Mouse (Mus musculus) activated CD4-positive, CD25-positive, alpha-beta regulatory T cell, adult 4 months (primary cell): Measurements from ENCODE around the gene Kcna7. TPM values are rescaled to one million over a fixed set of nuclear protein-coding genes. Genes with fewer than 3 reads are reported as not detected.

Experiments
- ATAC-seq: one replicate; pipeline ENCODE4 v1.8.0; 2017
- polyA plus RNA-seq, 2 experiments: library from polyadenylated mRNA; unstranded; fragments of 100-300 nt; shearing (Covaris generic); gene quantifications; one replicate each; pipeline ENCODE4 v1.2.1; 2017

The Kcna7 gene
- polyA plus RNA-seq, 2 experiments from 2014 or later: not detected

- ATAC-seq: no peak
These were observed 21.1 kb downstream of the Kcna7 start for GRCm38 (mm10) chr7:45426556-45426955.

GRCm38 (mm10) chr7:45433835-45434202, 28.4 kb downstream of the Kcna7 start:
- no peak for ATAC-seq

DNA sequence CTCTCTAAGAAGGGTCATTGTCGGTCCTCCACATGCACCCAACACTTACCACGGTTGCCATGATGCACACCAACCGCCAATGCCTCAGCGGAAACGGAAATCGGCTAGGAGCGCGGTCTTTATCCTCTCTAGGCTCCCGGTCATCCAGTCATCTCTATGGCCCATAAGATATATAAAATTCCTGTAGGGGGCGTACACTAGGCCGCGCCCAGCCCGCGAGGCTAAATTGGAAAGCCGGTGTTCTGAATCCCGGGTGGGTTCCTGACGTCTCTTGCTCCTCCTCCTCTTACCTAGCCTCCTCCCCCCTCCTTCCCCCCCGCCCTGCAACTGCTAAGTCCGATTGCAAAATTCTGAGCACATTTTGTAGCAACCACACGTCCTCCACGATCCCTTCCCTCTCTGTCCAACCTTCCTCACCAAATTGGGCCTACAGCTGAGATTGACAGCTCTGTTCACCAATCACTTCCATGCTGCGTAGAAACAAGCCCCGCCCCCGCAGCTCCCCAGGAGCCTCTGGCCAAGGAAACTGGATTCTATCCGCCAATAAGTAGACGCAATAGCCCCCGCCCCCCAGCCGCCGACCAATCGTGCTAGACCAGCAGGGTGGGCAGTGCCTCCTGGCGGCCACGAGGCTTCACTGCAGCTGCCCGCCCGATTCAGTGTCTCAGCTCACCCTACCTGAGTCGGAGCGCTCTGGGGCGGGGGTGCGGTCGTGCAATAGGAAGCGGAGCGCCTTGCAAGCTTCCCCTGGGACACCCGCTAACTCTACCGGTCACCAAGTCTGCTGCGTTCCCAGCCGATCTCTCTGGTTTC, 29.0 kb downstream of the Kcna7 start, which contains the start of gene Gys1:
Gene Gys1, plus strand, starts transcription at position 642 of the 813 bp plus-strand sequence.
- peak; percentile 95 for ATAC-seq

GRCm38 (mm10) chr7:45435038-45435437, 29.6 kb downstream of the Kcna7 start:
- no peak for ATAC-seq

DNA sequence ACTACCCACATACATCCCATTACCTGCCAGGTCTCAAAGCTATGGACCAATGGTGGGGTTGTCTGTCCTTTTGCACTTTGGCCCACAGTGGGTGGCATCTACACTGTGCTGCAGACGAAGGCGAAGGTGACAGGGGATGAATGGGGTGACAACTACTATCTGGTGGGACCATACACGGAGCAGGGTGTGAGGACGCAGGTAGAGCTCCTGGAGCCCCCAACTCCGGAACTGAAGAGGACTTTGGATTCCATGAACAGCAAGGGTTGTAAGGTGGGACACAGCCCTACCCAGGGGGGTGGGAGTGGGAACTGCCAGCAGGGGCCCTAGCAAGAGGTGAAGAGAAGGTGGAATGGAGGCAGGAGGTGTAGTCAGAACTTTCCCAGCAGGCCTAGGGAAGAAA, 31.0 kb downstream of the Kcna7 start:
- no peak for ATAC-seq

DNA sequence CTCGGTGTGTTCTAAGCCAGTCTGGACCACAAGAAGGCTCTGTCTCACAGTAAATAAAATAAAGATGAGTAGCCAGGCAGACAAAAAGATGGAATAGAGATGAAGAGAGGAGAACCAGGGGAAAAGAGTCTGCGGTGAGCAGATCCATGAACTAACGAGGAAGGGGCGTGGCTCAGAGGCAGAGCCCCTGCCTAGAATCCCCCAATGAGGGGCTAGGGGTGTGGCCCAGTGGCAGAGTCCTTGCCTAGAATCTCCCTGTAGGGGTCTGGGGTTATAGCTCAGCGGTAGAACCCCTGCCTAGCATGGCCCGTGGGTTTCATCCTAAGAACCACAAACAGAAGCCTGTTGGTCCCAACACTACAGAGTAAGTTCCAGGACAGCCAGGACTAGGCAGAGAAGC, 31.6 kb downstream of the Kcna7 start:
- no peak for ATAC-seq

- ATAC-seq: no peak
These were observed 32.2 kb downstream of the Kcna7 start, which contains the start of gene Ruvbl2 for GRCm38 (mm10) chr7:45437521-45438276. Gene Ruvbl2 (minus strand): TSS chr7:45438096.

- no peak for ATAC-seq
These were observed 38.3 kb downstream of the Kcna7 start for GRCm38 (mm10) chr7:45443526-45444420.

GRCm38 (mm10) chr7:45446589-45446988, 41.1 kb downstream of the Kcna7 start:
- no peak for ATAC-seq

DNA sequence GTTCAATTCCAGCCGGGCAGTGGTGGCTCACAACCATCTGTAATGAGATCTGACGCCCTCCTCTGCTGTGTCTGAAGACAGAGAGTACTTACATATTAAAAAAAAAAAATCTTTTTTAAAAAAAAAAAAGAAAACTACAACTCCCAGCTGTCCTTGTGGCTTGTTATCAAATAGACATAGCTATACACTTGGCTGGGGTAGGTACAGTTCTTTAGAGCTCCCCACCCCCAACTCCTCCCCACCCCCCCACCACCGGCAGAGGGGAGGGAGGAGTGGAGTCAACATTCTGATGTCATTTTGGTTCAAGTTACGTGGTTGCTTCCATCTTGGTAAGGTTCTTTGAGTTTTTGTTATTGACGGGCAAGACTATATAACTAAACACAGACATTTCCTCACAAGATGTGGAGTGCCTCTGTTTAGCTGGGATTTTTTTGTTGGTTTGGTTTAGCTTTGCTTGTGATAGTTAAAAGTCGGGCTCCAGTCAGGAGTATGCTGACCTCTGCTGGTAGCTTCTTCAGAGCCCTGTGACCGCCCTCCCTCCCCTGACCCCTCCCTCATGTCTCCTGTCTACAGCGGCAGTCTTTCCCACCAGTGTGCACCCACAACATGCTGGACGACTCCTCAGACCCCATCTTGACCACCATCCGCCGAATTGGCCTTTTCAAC, 42.0 kb downstream of the Kcna7 start:
- ATAC-seq: no peak

DNA sequence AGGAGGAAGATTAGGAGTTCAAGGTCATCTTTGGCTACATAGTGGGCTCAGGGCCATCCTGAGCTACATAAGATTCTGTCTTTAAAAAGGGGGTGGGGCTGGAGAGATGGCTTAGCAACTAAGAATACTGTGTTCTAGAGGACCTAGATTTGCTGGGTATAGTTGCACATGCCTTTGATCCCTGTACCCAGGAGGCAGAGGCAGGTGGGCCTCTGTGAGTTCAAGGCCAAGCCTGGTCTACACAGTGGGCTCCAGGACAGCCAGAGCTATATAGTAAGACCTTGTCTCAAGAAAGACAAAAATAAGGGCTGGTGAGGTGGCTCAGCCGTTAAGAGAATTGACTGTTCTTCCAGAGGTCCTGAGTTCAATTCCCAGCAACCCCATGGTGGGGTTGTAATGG, 44.5 kb downstream of the Kcna7 start:
- no peak for ATAC-seq

- ATAC-seq: peak; percentile 90
These were observed 46.0 kb downstream of the Kcna7 start for GRCm38 (mm10) chr7:45451344-45451982.

- no peak for ATAC-seq
These were observed 49.5 kb downstream of the Kcna7 start for GRCm38 (mm10) chr7:45454971-45455370.

DNA sequence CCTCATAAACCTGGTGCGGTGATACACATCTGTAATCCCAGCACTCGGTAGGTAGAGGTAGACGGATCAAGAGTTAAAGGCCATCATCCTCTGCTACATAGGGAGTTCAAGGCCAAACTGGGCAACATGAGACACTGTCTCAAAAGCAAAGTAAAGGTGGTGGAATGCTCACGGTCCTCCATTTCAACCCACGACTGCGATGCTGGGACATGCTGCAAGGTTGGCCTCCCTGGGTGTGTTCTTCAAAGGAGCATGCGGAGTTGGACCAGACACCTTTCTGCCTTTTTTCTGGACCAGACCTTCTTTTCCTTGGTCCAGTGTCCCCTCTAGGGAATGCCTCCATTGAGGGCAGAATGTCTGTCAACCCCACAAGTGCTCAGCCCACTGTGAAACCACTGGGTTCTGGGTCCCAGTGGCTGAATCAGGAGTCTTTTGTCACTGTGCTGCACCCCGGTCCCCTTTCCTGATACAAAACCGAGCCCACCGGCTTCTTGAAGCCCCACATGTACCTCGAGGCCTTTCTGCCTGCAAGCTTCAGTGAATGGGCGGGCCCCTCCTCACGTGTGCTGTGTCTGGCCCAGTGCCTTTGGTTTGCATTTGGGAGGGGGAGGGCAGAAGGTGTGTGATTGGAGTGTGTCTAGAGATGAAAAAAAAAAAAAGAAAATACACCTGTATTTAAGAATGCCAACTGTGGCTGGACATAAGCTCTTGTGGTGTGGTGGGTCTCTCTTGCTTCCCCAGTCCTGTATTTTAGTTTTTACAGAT, 50.7 kb downstream of the Kcna7 start:
- ATAC-seq: no peak

GRCm38 (mm10) chr7:45456721-45457203, 51.3 kb downstream of the Kcna7 start:
- ATAC-seq: no peak

DNA sequence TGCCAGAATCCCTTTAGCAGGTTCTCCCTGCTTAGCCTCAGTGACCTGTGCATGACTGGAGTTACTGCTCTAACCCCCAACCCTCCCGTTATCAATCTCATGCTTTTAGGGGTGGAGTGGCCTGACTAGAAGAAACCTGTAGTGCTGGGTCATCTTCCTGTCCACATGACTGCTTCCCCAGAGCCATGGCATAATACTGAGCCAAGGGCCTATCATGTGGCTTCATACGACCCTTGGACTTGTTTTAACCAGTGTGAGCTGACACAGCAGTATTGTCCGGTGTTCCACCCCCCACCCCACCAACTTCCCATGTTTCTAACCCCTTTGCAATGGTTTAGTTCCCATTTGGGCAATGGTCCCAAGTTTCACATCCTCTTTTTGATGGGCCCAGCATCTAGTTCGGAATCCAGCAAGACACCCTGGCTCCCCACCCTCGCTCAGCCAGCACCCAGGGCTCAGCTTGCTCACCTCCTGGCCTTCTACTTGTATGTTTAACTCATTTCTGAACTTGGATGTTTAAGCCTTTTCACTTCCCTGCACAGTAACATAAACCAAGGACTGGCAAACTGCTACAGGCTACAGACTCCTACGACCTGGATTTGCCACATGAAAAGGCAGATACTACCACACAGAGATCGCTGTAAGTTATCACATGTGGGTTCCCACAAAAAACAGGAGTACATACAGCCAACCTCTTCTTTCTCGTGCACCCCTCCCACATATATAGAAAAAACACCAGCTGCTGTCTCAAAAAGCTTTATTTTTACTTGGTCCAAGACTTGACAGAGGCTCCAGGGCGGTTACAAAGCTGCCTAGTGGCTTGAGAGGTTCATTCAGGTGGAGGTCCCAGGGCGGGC, 52.0 kb downstream of the Kcna7 start:
- ATAC-seq: no peak

- peak; percentile 45 for ATAC-seq
These were observed 53.5 kb downstream of the Kcna7 start for GRCm38 (mm10) chr7:45458748-45459563.
